Mouse (Mus musculus): ENCODE measurements at regions not wholly inside any gene's neighbourhood (a gene's known extent, or its start where the extent isn't known, plus 50 kb on each side); places are given as distances from the start of the nearest gene placed in this dataset.
"Not testable (repeated sequence)": the region's sequence is repeated elsewhere in the genome, so short reads cannot be mapped to it uniquely, and the experiment has no call there.

- Histone ChIP-seq H3K27me3 (ENCODE audit: control insufficient read depth) (no peaks in the 10 kb centered on the region), H3K9me3 (ENCODE audit: control insufficient read depth, low read length) (no peaks in the 10 kb centered on the region), H3K36me3 (ENCODE audit: control insufficient read depth) (no peaks in the 10 kb centered on the region), H3K4me3 (replicated peaks) (no peak overlapping the region), H3K4me1 (ENCODE audit: control insufficient read depth) (no peaks in the 10 kb centered on the region)
- TF ChIP-seq TAL1 (IDR thresholded peaks at IDR 0.05; ENCODE audit: low read length) (no peak), GATA1 (IDR thresholded peaks at IDR 0.05; ENCODE audit: low read length) (no peak)
These were observed 177.6 kb downstream of the Diras2 start for GRCm38 (mm10) chr13:52353437-52353836.

- no peaks in the 10 kb centered on the region for H3K4me1 ChIP-seq (ENCODE audit: control insufficient read depth)
- H3K27me3 ChIP-seq (ENCODE audit: control insufficient read depth), result no peaks in the 10 kb centered on the region
- H3K36me3 ChIP-seq (ENCODE audit: control insufficient read depth), result no peaks in the 10 kb centered on the region
- no peak for TF ChIP-seq GATA1 (IDR thresholded peaks at IDR 0.05; ENCODE audit: low read length)
- TF ChIP-seq TAL1 (IDR thresholded peaks at IDR 0.05; ENCODE audit: low read length), result no peak
- H3K9me3 ChIP-seq (ENCODE audit: control insufficient read depth, low read length), result no peaks in the 10 kb centered on the region
- H3K4me3 ChIP-seq (replicated peaks), result no peak overlapping the region
These were observed 177.1 kb downstream of the Diras2 start for GRCm38 (mm10) chr13:52353966-52354365.

- not testable (repeated sequence) for H3K9me3 ChIP-seq (ENCODE audit: control insufficient read depth, low read length); H3K4me3 ChIP-seq (replicated peaks); H3K36me3 ChIP-seq (ENCODE audit: control insufficient read depth); H3K27me3 ChIP-seq (ENCODE audit: control insufficient read depth); H3K4me1 ChIP-seq (ENCODE audit: control insufficient read depth)
These were observed 175.2 kb downstream of the Diras2 start for GRCm38 (mm10) chr13:52355921-52356320.

- H3K27me3 ChIP-seq (ENCODE audit: control insufficient read depth); H3K9me3 ChIP-seq (ENCODE audit: control insufficient read depth, low read length); H3K4me3 ChIP-seq (replicated peaks); H3K4me1 ChIP-seq (ENCODE audit: control insufficient read depth); H3K36me3 ChIP-seq (ENCODE audit: control insufficient read depth): not testable (repeated sequence)
These were observed 171.7 kb downstream of the Diras2 start for GRCm38 (mm10) chr13:52359332-52359731.

GRCm38 (mm10) chr13:52361177-52361846 is 169.8 kb downstream of the Diras2 start:
- no peaks in the 10 kb centered on the region for H3K36me3 ChIP-seq (ENCODE audit: control insufficient read depth)
- no peaks in the 10 kb centered on the region for H3K9me3 ChIP-seq (ENCODE audit: control insufficient read depth, low read length)
- H3K4me3 ChIP-seq (replicated peaks), result no peak overlapping the region
- TF ChIP-seq TAL1 (IDR thresholded peaks at IDR 0.05; ENCODE audit: low read length), result no peak
- TF ChIP-seq GATA1 (IDR thresholded peaks at IDR 0.05; ENCODE audit: low read length), result no peak
- H3K4me1 ChIP-seq (ENCODE audit: control insufficient read depth), result no peaks in the 10 kb centered on the region
- H3K27me3 ChIP-seq (ENCODE audit: control insufficient read depth), result no peaks in the 10 kb centered on the region

- no peaks in the 10 kb centered on the region for H3K36me3 ChIP-seq (ENCODE audit: control insufficient read depth)
- H3K4me3 ChIP-seq (replicated peaks), result no peak overlapping the region
- TF ChIP-seq GATA1 (IDR thresholded peaks at IDR 0.05; ENCODE audit: low read length) (no peak), TAL1 (IDR thresholded peaks at IDR 0.05; ENCODE audit: low read length) (no peak)
- H3K27me3 ChIP-seq (ENCODE audit: control insufficient read depth), result no peaks in the 10 kb centered on the region
- H3K4me1 ChIP-seq (ENCODE audit: control insufficient read depth), result no peaks in the 10 kb centered on the region
- H3K9me3 ChIP-seq (ENCODE audit: control insufficient read depth, low read length), result no peaks in the 10 kb centered on the region
These were observed 168.8 kb downstream of the Diras2 start for GRCm38 (mm10) chr13:52362266-52362665.

- Histone ChIP-seq H3K9me3 (ENCODE audit: control insufficient read depth, low read length) (no peaks in the 10 kb centered on the region), H3K36me3 (ENCODE audit: control insufficient read depth) (no peaks in the 10 kb centered on the region), H3K27me3 (ENCODE audit: control insufficient read depth) (no peaks in the 10 kb centered on the region), H3K4me3 (replicated peaks) (no peak overlapping the region), H3K4me1 (ENCODE audit: control insufficient read depth) (no peaks in the 10 kb centered on the region)
- no peak for TF ChIP-seq TAL1 (IDR thresholded peaks at IDR 0.05; ENCODE audit: low read length)
- TF ChIP-seq GATA1 (IDR thresholded peaks at IDR 0.05; ENCODE audit: low read length), result no peak
These were observed 161.2 kb downstream of the Diras2 start for GRCm38 (mm10) chr13:52369851-52370250.

- no peaks in the 10 kb centered on the region for H3K4me1 ChIP-seq (ENCODE audit: control insufficient read depth)
- TF ChIP-seq GATA1 (IDR thresholded peaks at IDR 0.05; ENCODE audit: low read length), result no peak
- TF ChIP-seq TAL1 (IDR thresholded peaks at IDR 0.05; ENCODE audit: low read length), result no peak
- no peaks in the 10 kb centered on the region for H3K36me3 ChIP-seq (ENCODE audit: control insufficient read depth)
- no peak overlapping the region for H3K4me3 ChIP-seq (replicated peaks)
- H3K9me3 ChIP-seq (ENCODE audit: control insufficient read depth, low read length), result no peaks in the 10 kb centered on the region
- H3K27me3 ChIP-seq (ENCODE audit: control insufficient read depth), result no peaks in the 10 kb centered on the region
These were observed 159.1 kb downstream of the Diras2 start for GRCm38 (mm10) chr13:52371986-52372385.

- no peaks in the 10 kb centered on the region for H3K9me3 ChIP-seq (ENCODE audit: control insufficient read depth, low read length)
- H3K36me3 ChIP-seq (ENCODE audit: control insufficient read depth), result no peaks in the 10 kb centered on the region
- H3K4me3 ChIP-seq (replicated peaks), result no peak overlapping the region
- no peaks in the 10 kb centered on the region for H3K27me3 ChIP-seq (ENCODE audit: control insufficient read depth)
- TF ChIP-seq TAL1 (IDR thresholded peaks at IDR 0.05; ENCODE audit: low read length), result no peak
- TF ChIP-seq GATA1 (IDR thresholded peaks at IDR 0.05; ENCODE audit: low read length), result no peak
- H3K4me1 ChIP-seq (ENCODE audit: control insufficient read depth), result no peaks in the 10 kb centered on the region
These were observed 156.3 kb downstream of the Diras2 start for GRCm38 (mm10) chr13:52374781-52375180.

- no peaks in the 10 kb centered on the region for H3K36me3 ChIP-seq (ENCODE audit: control insufficient read depth)
- H3K4me1 ChIP-seq (ENCODE audit: control insufficient read depth), result no peaks in the 10 kb centered on the region
- no peaks in the 10 kb centered on the region for H3K27me3 ChIP-seq (ENCODE audit: control insufficient read depth)
- no peak overlapping the region for H3K4me3 ChIP-seq (replicated peaks)
- H3K9me3 ChIP-seq (ENCODE audit: control insufficient read depth, low read length), result no peaks in the 10 kb centered on the region
- no peak for TF ChIP-seq GATA1 (IDR thresholded peaks at IDR 0.05; ENCODE audit: low read length)
- no peak for TF ChIP-seq TAL1 (IDR thresholded peaks at IDR 0.05; ENCODE audit: low read length)
These were observed 152.8 kb downstream of the Diras2 start for GRCm38 (mm10) chr13:52378236-52378635.

All from erythroblast, embryonic 14.5 days (primary cell).